Mouse (Mus musculus) cerebellum, postnatal 10 days (tissue): ENCODE results near the gene St5.

Experiments used
- DNase-seq, 2 experiments: peaks; one replicate each; pipeline ENCODE4 v3.0.0; 2021; ENCODE audit warnings: mixed read lengths in 2 of 2

The St5 gene

GRCm38 (mm10) chr7:109524763-109525162 is 178.6 kb downstream of the St5 start:
- DNase-seq, result no peak

DNA sequence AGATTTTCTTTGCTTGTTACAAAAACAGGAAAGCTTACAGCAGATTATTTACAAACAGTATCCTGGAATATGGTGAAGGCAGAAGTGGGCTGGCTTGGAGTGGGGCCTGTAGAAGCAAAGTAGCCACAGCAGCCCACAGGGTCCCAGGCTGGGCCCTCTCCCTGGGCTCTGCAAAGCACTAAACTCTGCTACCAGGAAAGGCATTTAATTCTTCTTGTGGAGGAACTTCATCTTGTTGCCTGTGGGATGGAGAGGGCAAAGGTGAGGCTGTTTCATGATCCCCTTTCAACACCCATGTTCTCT is 179.0 kb downstream of the St5 start:
- DNase-seq, result no peak

DNA sequence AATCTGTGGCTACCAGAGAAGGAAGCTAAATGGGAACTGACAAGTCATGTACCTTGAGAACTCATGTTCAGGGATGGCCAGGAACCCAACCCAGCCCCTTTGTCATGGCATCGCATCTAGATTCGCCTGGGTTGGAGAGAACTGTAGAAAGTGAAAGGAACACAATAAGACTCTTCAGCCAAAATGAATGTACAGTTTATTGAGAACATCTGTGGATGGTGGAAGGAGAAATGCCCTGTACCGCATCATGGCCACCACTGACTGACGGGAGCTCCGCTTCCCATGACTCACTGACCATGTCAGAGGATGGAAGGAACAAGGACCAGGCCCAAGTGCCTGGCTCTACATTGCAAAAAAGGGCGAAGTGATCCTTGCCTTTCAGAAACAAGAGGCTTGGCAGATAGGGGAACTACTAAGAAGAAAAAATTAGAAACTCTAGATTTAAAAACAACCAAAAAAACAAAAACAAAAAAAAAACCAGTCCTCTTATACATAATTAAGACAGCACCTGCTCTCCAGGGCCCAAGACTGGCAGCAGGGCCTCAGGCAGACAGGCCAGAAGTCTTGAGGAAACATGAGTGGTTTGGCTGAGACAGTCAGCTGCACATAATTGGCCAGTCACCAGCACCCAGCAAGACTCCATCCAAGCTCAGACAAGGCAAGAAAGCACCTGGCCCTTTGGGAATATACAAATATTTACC is 179.5 kb downstream of the St5 start:
- DNase-seq, result peak; percentile 57 to 66

DNA sequence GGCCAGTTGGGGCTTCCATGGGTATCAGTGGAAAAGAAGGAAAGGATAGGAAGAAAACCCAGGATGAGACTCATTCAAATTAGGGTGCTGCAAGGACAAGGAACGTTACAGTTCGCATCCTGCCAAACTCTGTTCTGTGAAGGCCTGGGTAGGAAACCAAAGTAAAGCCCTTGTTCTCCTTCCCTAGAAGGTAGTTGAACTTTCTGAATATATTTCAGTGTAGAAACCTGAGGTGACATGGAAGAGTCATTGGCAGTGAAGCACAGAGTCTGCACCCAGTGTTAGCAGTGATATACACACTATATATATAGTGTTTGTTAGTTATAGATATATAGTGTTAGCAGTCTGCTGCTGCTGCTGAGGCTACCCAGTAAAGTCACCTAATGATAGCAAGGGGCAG is 180.1 kb downstream of the St5 start:
- no peak for DNase-seq

DNA sequence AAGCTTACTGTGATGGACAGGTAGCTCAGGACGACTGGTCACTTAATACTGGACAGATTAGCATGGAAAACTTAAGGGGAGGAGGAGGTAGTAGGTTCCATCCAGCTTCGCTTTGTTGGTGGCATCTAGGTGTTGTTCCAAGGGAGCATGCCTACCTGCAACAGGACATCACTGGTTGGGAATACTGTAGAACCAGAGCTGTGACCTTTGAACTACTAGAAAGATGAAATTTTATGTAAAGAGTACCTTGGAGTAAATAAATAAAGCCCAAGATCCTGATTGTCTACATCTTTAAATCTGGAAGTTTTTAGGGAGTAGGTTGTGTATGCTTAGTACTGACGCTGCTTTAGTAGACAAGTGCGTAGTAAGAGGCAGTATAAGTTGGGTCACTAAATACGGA is 181.3 kb downstream of the St5 start:
- DNase-seq, result no peak

- no peak for DNase-seq
These were observed 183.5 kb downstream of the St5 start for GRCm38 (mm10) chr7:109519936-109520335.

GRCm38 (mm10) chr7:109518838-109519696 is 184.3 kb downstream of the St5 start, which contains the start of gene Rpl27a:
Rpl27a (plus strand) TSS chr7:109519147.
- peak; percentile 100 for DNase-seq

- peak in 1 of 2 experiments; percentile 38 for DNase-seq
These were observed 185.2 kb downstream of the St5 start for GRCm38 (mm10) chr7:109518036-109518681.

- no peak for DNase-seq
These were observed 186.9 kb downstream of the St5 start for GRCm38 (mm10) chr7:109516500-109516899.

- DNase-seq, result no peak
These were observed 191.6 kb downstream of the St5 start for GRCm38 (mm10) chr7:109511838-109512237.

DNA sequence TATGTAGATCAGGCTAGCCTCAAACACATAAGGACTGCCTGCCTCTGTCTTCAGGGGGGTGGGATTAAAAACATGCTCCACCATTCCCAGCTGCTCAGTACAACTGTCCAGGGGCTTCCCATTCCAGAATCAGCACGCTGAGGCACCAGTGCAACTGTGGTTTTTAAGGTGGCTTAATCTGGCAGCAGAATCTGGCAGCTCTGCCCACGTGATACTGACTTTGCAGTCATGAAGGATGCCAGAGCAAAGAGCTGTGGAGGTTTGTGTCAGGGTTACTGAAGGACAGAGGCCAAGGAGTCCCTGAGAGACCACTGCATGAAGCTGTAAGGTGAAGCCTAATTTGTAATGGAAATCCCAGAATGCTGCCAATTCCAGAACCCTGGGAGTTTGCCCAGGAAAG is 192.6 kb downstream of the St5 start:
- DNase-seq, result no peak

DNA sequence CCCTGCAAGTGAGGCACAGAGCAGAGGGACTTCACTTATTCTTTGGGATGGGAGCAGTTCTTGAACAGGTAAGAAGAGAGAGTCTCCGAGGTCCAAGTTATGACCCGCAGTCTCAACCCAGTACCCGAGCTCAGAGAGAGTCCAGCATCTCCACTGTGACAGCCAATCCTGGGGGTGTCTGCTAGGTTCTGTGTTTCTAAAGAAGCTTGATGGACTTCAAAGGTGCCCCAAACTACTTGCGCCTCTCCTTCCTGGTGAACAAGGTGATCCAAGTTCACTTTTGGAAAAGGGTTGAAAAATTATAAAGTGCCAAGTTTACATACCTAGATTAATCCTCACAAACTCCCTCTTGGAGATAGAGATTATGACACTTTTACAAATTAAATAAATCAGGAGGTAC is 195.4 kb downstream of the St5 start, which contains the start of gene Trim66:
Gene Trim66, minus strand, starts transcription at position 101 of the 400 bp plus-strand sequence.
- no peak for DNase-seq

GRCm38 (mm10) chr7:109507572-109507971 is 195.8 kb downstream of the St5 start:
- DNase-seq, result no peak

DNA sequence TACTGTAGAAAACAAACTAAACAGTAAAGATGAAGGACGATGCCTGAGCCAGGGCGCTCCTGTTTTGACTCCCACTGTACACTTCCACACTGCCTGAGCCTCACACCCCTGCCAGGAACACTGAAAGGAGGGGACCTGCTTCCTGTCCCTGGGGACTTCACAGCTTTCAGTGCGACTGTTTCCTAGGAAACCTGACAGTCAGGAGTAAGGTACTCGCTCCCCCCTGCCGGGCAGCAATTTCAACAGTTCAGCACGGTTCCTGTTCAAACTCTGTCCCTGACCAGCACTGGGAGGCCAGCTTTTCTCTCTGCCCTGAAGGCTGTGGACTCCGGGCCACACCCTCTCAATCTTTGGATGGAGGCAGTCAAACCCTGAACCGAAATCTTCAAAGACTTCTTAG is 196.3 kb downstream of the St5 start:
- peak in 1 of 2 experiments; percentile 45 for DNase-seq

DNA sequence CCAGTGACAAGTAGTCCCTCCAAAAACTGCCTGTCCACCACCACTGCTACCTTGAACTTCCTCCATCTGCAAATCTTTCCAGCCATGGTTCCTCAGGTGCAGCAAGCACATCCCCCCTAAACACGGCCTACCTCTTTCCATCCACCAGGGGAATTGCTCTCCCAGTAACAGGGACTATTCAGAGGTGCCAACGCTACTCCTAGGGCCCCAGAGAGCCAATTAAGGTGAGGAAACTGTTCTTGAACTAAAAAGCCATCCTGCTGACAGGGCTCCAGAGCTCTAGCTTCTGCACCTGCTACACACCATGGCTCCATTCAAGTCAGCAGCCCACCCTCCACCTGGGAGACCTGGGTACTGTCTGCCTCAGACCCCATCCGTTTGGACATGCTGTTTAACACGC is 205.9 kb downstream of the St5 start:
- DNase-seq, result no peak

- peak; percentile 58 to 60 for DNase-seq
These were observed 209.8 kb downstream of the St5 start for GRCm38 (mm10) chr7:109493319-109494316.

DNA sequence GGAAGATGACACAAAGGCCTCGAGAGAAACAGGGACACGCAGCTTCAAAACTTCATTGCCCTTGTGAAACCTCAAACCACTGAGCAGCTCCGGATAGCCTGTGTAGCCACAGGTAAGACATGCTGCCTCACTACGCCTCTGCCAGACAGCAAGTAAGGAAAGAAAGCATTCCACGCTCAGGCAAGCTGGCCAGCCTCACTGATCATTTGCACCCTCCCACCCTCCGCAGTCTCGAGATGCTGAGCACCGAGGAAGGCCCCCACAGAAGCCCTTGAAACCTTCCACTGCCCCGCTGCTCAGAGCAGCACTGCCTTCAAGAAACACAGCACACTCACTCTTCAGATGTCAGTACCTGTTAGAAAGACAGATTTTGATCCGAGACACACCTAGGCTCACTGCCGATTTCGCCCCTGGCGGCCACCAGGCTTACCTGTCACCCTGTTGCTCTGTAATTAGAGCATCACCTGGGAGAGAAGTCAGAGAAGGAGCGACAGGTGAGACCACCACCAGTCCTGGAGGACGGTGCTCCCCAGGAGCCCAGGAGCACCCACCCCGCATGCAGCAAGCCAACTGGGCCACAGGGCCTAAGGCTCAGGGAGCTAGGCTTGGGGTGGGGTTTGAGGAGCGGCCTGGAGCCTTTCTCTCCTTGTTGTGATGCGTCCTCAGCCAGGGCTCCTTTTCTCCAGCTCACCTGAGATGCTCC is 210.6 kb downstream of the St5 start:
- DNase-seq, result no peak

GRCm38 (mm10) chr7:109484221-109484620 is 219.2 kb downstream of the St5 start:
- no peak for DNase-seq

- DNase-seq, result peak; percentile 59 to 70
These were observed 222.6 kb downstream of the St5 start for GRCm38 (mm10) chr7:109480765-109481197.

GRCm38 (mm10) chr7:109477926-109478325 is 225.5 kb downstream of the St5 start:
- DNase-seq, result no peak
